Comparison of ENCODE assay signal across 27 mouse cellular contexts in genomic region chr7:106876791-106877190, GRCm38 (mm10). TPM values are rescaled to one million over a fixed set of nuclear protein-coding genes. Genes with fewer than 3 reads are reported as not detected.
"Had no signal": no experiment of that assay in that cellular context is flagged by ENCODE, and none has a peak within 500 bp of the region (broad histone marks: within the 10 kb centered on the region; RNA-seq: fewer than 3 reads in every experiment).

Gene Olfr705 (minus strand): TSS chr7:106876891.

- DNase-seq: heart, postnatal 10 days; heart, postnatal 14 days; heart, postnatal 4 days; kidney, adult 11 months; kidney, adult 18-20 months; kidney, adult 2 months; kidney, adult 8-10 months; kidney, adult 9 months; kidney, postnatal 10 days; kidney, postnatal 14 days; kidney, postnatal 25 days; kidney, postnatal 36 days; kidney, postnatal 4 days; layer of hippocampus, adult 9-11 months; layer of hippocampus, postnatal 36 days had no signal

RNA-seq across cellular contexts. Expression of gene Olfr705, which starts in this region (rescaled TPM):
- total RNA-seq: heart, postnatal 10 days; heart, postnatal 14 days; heart, postnatal 25 days; heart, postnatal 4 days; hematopoietic stem cell, adult 5-6 weeks; hindbrain, postnatal 0 days; layer of hippocampus, adult 18-20 months; layer of hippocampus, adult 2 months; layer of hippocampus, adult 8-10 months; layer of hippocampus, postnatal 10 days; layer of hippocampus, postnatal 14 days; layer of hippocampus, postnatal 25 days; layer of hippocampus, postnatal 36 days; left cerebral cortex, adult 18-20 months; left cerebral cortex, adult 2 months; left cerebral cortex, adult 8-10 months had no signal
